Mouse (Mus musculus): Measurements from ENCODE around the gene Htra3.

The Htra3 gene

DNA sequence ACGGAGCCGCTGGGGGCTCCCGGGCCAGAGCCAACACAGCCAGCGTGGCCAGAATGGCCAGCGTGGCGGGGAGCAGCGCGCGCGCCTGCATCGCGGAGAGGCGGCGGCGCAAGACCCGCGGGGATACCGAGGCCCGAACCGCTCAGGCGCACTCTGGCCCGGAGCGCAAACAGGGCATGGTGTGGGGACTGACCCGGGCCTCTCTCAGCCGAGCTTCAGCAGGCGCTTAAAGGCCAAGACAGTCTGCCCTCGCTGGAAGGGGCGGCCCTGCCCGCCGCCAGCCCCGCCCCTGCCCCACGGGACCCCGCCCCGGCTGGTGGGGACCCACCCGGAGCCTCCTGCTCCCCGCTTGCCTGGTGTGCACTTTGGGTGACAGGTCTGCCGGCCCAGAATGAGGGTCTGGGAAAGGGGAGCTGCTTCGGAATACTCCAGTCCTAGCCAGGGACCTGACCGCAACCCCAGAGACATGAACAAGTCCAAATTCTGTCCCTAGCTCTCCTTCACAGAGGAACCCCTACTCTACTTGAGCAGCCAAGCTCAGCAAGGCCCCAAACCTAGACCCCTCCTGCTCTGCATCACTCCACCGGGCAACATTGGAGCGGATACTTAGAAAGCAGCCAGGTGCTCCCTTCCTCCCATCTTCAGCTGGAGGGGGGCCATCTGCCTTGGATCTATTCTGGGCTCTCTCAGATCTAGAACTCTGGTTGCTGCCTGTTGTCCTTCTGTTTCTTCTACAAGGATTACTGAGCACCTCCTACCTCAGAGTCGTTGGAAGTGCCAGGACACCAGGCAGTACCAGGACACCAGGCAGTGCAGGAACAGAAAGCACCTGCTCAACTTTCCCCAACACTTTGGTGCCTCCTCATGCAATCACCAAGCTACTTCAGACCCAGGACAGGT lies at the start of gene Htra3:
Htra3 (minus strand) TSS at position 527 of the 900 bp plus-strand sequence.
- DNase-seq (ENCODE audit: extremely low spot score, low spot score), result peak; percentile 35

DNA sequence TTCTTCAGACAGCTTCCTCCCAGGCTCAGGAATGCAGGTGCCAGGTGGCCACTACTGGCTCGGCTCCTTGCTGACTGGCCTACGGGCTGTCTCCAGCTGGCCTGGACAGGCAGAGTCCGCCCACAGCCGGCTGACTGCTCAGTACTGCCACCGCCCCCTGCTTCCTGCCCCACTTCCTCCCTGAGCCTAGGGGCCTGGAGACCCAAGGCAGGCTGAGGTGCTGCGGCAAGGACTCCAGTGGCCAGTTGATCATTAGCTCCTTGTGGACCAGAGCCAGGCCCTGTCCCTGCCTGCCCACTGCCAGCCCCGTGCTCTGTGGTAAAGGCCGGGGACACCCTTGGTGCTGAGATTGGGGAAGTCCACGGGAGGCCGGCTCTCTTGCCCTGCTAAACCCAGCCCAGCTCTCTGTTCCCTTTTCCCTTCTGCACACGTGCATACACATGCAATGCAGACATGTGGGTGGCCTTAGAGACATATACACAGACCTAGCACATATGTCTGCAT lies 49.4 kb upstream of the Htra3 start:
- DNase-seq (ENCODE audit: extremely low spot score, low spot score), result peak; percentile 34

DNA sequence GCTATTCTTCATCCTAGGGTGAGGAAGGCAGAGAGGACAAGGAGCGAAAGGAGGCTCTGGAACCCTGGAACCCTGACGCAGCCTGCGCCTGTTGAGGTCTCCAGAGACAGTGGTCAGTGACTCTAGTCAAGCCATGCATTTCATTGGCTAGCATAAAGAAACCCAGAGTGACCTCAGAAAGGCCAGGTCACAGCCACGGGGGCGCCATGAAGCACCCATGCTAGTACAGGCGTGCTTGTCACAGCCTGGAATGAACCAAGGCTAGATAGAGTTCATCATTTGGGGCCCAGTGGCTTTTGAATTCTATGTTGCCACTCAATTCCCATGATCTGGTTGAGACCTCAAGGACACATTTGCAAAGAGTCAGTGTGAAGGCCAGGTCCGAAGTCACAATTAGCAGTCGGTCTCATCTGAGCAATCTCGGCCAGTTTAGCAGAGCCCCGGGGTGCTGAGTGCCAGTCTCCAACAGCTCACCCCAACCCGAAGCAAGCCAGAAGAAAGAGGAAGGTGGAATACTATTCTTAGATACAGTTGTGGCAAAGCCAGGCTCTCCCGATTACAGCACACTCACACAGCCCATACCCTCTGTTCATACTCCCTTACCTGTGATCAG lies 48.9 kb upstream of the Htra3 start:
- no peak for DNase-seq (ENCODE audit: extremely low spot score, low spot score)

DNA sequence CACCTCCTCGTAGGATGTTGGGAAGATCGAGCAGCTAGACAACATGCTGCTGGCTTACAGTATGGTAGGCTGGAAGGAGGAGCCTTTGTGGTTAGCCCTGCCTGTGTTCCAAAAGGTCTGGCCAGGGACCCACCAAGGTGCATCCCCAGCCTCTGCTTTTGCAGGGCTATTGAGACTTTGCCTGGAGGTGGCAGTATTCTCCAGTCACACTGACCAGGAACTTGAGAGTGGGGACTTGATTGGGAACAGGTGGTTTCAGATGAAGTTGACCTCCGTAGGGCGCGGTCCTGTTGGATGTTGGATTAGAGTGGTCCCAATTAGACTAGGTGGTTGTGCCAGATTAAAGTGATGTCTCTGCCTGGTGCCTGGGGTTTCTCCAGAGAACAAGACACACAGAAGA lies 47.9 kb upstream of the Htra3 start:
- no peak for DNase-seq (ENCODE audit: extremely low spot score, low spot score)

DNA sequence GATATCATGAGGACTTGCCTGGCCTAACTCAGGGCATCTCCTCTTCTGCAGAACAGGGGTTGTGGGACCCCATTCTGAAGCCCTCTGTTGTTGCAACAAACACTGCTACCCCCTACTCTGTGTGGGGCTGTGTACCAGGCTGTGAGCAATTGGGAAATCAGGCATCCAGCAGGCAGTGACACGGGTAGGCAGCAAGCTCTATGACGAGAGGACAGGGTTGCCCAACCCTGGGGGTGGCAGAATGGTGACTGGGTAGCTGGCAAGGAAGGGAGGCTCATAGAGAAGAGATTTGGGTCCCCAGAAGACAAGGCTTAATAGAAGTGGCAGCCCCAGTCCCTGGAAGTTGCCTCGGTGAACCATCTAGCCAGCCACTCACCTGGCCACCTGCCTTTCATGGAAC lies 46.3 kb upstream of the Htra3 start:
- DNase-seq (ENCODE audit: extremely low spot score, low spot score), result no peak

DNA sequence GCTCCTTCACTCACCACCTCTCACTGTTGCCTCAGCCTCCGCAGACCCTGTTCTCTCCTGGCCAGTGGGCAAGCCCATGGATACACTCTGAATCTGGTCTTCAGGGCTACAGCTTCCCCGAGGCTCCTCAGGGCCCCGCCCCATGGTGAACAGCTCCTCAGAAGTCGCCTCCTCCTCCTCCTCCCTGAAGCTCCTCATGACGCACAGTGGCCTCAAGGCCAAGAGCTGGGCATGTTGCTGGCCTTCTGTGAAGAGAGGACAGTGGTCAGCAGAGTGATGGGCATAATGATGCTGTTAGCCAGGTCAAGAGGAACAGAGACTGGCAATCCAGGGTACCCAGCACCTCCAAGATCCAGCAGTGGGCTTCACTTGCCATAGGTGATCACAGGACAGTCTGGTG lies 44.3 kb upstream of the Htra3 start:
- DNase-seq (ENCODE audit: extremely low spot score, low spot score), result no peak

DNA sequence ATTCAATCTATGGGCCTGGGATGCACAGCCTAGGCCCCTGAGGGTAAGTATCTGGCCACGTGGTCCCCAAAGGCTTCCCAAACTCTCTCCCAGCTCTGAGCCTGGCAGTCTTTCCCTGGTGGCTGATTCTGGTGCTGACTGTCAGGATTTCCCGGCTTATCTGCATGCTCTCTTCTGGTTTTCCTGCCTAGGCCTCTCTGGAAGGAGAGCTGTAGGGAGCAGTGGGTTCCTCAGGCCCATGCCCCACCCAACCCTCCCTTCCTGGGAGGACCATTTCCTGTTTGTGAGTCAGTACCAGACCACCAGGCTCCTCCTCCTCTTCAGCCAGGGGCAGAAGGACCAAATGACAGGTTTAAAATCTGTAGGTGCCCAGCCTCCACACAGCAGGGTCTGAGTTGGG lies 43.1 kb upstream of the Htra3 start:
- DNase-seq (ENCODE audit: extremely low spot score, low spot score), result no peak

DNA sequence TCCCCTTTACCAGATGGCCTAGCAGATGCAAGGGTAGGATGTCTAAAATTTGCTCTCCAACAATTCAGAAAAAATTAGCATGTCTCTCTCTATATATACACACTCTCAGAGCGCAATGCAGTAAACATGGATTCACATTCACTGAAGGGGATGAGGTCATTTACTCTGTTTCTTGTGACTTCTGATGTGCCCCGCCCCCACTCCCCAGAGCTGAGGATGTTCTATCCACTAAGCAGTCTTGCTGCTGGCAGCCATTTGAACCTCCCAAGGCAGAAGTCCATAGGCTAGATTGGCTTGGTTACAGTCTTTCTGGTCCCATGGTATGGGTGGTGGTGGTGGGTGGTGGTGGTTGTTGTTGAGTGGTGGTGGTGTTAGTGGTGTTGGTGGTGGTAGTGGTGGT lies 42.4 kb upstream of the Htra3 start:
- no peak for DNase-seq (ENCODE audit: extremely low spot score, low spot score)

DNA sequence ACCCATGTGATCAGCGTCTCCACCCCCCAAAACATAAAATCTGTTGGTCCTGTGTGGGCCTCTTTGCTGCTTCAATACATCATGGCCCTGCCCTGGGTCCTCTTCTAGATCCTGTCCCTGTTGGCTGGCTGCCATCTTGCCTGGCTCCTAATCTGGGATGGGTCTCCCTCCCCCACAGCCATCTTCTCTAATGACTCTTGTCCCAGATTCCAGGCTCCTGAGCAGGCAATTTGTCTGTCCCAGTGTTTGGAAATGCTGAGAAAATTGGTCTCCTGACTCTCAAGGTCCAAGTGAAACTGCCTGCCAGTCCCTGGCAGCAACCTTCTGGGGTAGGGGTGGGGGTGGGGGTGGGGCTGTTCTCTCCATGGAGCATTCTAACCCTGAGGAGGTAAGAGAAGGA lies 40.3 kb upstream of the Htra3 start:
- no peak for DNase-seq (ENCODE audit: extremely low spot score, low spot score)

DNA sequence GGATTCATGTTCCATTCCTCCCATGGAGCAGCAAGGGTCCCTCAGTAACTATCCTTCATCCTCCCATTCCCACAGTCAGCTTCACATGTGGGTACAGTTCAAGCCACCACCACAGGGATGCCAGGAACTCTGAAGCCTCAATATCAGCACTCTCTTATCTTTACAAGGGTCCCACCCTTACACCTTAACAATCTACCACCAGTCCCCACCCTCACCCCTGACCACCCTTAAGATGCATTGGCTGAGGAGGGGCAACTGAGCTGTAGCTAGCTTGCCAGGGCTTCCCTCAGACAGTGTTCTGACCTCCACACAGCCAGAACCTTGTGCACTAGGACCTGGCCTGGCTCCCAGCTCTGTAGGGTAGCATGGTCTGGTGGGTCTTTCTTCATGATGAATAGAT lies 39.8 kb upstream of the Htra3 start:
- no peak for DNase-seq (ENCODE audit: extremely low spot score, low spot score)

DNA sequence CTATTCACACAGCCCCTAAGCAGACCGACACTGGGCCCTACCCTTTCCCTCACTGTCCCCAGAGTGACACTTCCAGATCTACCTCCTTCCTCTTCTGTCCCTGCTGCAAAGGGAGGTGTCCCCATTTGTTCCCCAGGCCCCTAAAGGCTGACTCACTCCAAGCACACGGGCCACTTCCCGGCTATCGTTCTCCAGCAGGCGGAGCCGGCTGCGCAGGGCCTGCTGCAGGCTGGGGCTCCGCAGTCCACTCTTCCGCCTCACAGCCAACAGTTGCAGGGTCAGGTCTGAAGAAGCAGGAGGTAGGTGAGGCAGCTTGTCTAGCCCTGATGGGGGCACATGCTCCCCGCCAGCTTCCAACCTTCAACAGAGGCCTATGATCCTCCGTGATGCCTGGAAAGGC lies 39.2 kb upstream of the Htra3 start:
- DNase-seq (ENCODE audit: extremely low spot score, low spot score), result no peak

DNA sequence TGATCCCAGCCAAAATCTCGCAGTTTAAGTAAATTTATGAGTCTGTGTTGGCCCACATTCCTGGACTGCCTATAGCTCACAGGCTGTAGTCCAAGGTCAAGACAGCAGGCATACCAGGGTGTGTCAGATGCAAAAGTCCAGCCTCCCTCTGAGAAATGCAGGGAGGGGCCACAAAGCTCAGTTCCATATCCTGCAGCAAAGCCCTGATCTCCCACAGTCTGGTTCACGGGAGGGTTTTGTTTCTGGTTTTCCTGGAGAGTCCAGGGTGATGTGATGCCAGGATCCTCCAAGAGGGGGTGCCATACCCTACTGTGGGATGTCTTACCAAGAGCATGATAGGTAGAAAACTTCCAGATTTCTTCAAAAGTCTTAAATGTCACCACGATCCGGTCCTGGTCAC lies 38.4 kb upstream of the Htra3 start:
- DNase-seq (ENCODE audit: extremely low spot score, low spot score), result peak; percentile 37

DNA sequence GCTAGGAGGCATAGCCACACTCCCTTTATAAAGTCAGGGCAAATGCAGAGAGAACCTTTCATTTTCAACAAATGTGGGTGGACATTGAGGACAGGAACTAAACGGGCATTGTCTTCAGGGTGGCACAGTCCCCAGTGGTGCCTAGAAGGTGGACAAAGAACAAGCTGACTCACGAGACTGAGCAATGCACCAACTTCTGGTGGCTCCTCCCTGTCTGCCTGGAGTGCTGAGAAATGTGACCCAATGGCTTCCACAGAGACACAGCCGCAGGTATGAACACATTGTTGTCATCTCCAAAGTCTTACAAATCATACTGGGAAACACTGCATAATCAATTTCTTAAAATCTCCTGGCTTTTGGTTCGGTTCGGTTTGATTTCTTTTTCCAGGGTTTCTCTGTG lies 37.9 kb upstream of the Htra3 start:
- DNase-seq (ENCODE audit: extremely low spot score, low spot score), result no peak

DNA sequence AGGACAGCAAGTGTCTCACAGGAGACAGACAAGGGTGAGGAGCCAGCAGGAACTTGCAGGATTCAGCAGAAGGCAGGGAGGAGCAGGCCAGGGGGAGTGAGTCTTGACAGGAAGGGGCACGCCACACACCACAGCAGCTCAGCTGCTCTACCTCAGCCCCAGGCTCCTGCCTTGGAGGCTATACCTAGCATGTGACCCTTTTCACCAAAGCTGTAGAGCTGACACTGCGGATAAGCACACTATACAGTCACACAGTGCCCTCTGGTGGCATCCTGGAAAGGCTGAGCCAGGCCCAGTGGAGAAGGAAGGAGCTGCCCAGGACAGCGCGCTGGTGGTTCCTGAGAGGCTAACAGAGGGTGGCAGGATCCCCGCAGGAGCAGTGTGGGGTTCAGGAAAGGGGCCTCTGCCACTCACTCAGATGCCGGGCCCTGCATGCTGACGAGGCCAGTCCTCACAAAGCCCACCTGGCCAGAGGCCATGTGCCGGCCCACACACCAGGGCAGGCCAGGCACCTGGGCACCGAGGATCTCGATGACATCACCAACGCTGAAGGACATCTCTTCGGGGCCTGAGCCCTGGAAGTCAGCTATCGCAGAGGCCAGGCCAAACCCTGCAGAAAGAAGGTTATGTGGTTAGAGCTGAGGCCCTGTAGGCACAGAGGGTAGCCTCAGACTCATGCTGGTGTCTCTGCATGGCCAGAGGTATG lies 34.2 kb upstream of the Htra3 start:
- peak; percentile 76 for DNase-seq (ENCODE audit: extremely low spot score, low spot score)

DNA sequence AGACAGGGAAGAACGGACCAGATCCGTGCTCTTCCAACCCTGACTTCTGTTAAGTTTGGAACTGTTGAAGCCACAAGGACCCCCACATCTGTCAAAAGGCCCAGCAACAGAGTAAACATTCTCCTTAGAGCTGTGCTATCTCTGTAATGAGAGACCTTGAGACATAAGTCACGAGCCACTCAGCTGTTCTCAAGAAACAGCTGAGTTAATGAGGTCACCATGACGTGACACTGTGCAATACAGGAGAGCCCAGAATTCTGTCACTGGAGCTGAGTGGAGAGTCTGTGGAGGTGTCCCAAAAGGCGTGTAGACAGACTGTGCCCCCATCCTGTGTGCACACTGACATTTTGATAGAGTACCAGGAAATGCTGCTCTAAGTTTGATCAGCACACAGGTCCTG lies 32.9 kb upstream of the Htra3 start:
- no peak for DNase-seq (ENCODE audit: extremely low spot score, low spot score)

DNA sequence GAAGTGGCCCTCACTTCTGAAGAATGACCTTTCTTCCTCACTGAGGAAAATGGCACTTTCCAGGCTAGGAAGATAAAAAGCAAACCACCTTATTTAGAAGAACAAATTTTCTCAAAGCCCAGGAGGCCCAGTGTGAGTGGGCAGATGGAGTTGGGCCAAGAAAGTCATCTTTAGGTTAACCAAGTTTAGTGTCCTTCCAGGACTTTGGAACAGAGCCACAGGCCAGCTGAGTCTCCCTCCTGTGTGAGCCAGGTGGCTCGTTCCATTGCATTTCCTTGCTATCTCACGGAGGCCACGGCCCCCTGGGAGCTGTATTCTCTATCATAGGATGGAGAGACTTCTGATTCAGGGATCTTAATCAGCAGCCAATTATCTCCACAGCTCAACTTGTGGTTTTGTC lies 31.3 kb upstream of the Htra3 start:
- no peak for DNase-seq (ENCODE audit: extremely low spot score, low spot score)

DNA sequence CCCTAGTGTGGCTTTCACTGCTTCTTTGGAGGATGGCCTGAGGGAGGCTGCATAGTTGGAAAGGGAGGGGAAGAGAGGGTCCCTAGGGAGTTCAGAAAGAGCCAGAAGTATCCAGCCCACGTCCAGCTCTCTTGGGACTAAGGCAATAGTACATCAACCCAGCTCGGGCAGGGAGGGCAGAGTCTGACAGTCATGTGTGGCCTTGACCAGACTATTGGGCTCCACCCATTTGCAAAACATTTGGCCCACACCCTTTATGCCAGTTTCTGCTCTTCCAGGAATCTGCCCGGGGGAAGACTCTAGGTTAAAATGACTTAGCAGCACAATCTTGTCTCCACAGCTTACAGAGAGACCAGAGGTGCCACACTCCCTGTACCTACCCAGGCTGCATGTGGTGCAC lies 30.9 kb upstream of the Htra3 start:
- no peak for DNase-seq (ENCODE audit: extremely low spot score, low spot score)

DNA sequence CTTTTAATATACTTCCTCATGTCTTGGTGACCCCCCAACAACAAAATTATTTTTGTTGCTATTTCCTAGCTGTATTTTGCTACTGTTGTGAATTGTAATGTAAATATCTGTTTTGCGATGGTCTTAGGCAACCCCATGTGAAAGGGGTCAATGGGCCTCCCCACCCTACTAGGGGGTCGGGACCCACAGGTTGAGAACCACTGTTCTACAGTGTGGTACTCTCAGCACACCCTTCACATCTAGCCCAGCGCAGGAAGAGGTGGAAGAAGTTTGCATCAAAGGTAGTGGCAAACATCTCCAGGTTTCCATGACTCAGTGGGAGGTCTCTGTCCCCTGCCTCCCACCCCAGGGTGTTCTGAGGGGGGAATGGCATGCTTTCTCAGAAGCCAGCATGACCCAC lies 25.8 kb upstream of the Htra3 start:
- DNase-seq (ENCODE audit: extremely low spot score, low spot score), result no peak

DNA sequence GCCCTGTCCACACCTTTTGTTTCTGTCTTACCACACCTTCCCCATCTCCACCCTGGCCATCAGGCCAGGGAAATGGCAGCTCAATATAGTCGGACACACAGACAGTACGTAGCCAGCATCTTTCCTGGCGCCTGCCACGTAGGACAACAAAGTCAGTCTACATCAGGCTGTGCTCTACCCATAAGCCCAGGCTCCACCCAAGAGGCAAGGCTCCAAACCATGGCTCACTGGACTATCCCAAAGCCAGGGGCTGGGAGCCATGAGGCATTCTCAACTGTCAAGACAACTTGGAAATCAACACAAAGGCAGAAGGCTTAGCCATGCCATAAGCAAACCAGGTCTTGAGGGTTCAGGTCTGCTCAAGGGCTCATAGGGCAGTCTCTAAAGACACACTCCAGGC lies 24.2 kb upstream of the Htra3 start:
- DNase-seq (ENCODE audit: extremely low spot score, low spot score), result no peak

DNA sequence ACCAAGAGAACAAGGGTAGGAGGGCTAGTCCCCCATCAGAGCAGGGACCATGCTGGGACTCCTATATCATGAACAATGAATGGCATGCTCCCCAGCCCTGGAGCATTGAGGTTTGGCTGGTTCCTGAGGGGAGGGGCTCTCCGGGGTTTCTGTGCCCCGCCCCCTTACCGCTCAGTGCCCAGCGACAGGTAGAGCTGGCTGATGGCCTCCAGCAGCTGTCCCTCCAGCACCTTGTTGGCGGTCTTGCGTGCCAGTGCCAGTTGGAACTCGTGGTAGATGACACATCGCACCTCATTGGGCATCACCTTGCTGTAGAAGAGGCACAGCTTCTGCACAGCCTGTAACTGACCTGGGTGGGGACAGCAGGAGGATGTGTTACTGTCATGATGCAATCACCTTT lies 23.6 kb upstream of the Htra3 start:
- DNase-seq (ENCODE audit: extremely low spot score, low spot score), result no peak

DNA sequence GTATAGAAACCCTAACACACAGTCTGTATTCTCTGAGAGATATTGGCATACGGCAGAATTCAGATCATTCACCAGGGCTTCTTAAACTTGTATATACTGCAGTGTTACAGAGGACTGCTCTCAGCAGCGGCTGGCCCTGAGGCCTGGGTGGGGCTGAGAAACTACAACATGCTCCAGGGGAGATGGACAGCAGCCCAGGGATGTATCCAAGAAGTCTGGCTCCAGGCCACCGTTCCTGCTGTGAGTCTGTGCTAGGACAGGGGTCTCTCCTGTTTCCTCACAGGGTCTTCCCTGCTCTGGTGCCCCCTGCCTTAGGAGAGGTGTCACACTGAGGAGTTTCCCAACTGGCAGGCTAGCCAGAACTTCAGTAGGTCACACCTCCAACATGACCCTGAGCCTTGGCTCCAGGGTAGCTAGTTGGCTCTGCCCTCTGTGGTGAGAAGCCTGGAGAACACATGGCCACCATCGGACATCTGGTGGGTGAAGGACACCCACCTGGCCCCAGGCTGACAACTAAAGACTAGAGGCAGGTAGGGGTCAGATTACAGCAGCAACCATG lies 23.1 kb upstream of the Htra3 start:
- no peak for DNase-seq (ENCODE audit: extremely low spot score, low spot score)

DNA sequence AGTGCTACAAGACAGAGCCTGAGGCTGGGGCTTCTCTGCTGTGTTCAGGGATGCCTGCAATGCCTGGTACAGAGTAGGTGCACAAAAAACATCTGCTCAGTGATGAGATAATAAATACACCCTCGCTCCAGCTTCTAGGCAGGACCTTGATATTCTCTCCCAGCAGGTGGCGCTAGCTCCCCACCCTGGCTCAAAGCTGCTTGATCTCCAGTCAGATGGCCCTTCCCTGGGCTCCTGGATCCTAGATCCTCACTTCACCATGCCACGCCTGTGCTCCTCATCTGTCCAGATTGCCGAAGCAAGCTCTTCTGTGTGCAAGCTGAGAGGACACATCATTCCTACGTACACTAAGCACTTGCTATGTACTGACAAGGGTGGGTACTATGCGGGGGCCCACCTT lies 21.5 kb upstream of the Htra3 start:
- DNase-seq (ENCODE audit: extremely low spot score, low spot score), result peak; percentile 65

All from neural tube, embryonic 10.5 days (tissue).